ENCODE assay signal across 7 mouse cellular contexts in genomic region chr1:169530876-169531701, GRCm38 (mm10). TPM values are rescaled to one million over a fixed set of nuclear protein-coding genes. Genes with fewer than 3 reads are reported as not detected.
DNase-seq lines count a peak whose midpoint lies in the region; ATAC-seq lines count a peak whose summit lies in the region.

TSS of gene Nuf2 (minus strand) at chr1:169531464.

- intact Hi-C loops in left cerebral cortex, postnatal 36 days (cut with DNase I) = loop anchor here (5.0 to 10.0 kb wide), 4 partner anchors 121 to 604 kb away; partner anchors contain the start of gene Rgs4

- H3K27ac ChIP-seq in intestine, embryonic 16.5 days (ENCODE audit: low read length) = peak within 1 kb of the TSS; percentile 84
- H3K27ac ChIP-seq in midbrain, embryonic 11.5 days (ENCODE audit: low read depth, low read length) = no peak within 1 kb of the TSS

- under 1% methylated on average over 39 of the region's 39 CpGs for WGBS in intestine, embryonic 16.5 days
- WGBS in midbrain, embryonic 11.5 days = under 1% methylated on average over 39 of the region's 39 CpGs

- peaks cover 4% of the 10 kb centered on the region; the same call in 1 of the 2 replicates for H3K4me1 ChIP-seq in intestine, embryonic 16.5 days (ENCODE audit: control insufficient read depth, insufficient read depth, low read length)
- H3K4me1 ChIP-seq in midbrain, embryonic 11.5 days (ENCODE audit: control insufficient read depth, insufficient read depth, low read length) = peaks cover 6% of the 10 kb centered on the region

- no peaks in the 10 kb centered on the region for H3K9me3 ChIP-seq in intestine, embryonic 16.5 days (ENCODE audit: control insufficient read depth, low read length)
- H3K9me3 ChIP-seq in midbrain, embryonic 11.5 days (ENCODE audit: control insufficient read depth, low read length) = no peaks in the 10 kb centered on the region

- peak within 1 kb of the TSS; percentile 61 for H3K4me3 ChIP-seq in intestine, embryonic 16.5 days (ENCODE audit: low read length)
- peak within 1 kb of the TSS; percentile 67 for H3K4me3 ChIP-seq in midbrain, embryonic 11.5 days (ENCODE audit: low read depth, low read length)

- peak within 1 kb of the TSS; percentile 60 for H3K4me2 ChIP-seq in intestine, embryonic 16.5 days (ENCODE audit: low read depth, low read length)
- peak within 1 kb of the TSS; percentile 77 for H3K4me2 ChIP-seq in midbrain, embryonic 11.5 days

- H3K9ac ChIP-seq in intestine, embryonic 16.5 days (ENCODE audit: low read depth, low read length) = peak within 1 kb of the TSS; percentile 68
- H3K9ac ChIP-seq in midbrain, embryonic 11.5 days (ENCODE audit: low read length) = peak within 1 kb of the TSS; percentile 74

- H3K27me3 ChIP-seq in intestine, embryonic 16.5 days (replicated peaks; ENCODE audit: control insufficient read depth, insufficient read depth, low read length) = no peaks in the 10 kb centered on the region
- H3K27me3 ChIP-seq in midbrain, embryonic 11.5 days (ENCODE audit: control insufficient read depth, insufficient read depth, low read length) = no peaks in the 10 kb centered on the region

- no peaks in the 10 kb centered on the region for H3K36me3 ChIP-seq in intestine, embryonic 16.5 days (ENCODE audit: control insufficient read depth, insufficient read depth, low read length)
- H3K36me3 ChIP-seq in midbrain, embryonic 11.5 days (ENCODE audit: control insufficient read depth, insufficient read depth, low read length) = peaks cover 2% of the 10 kb centered on the region; the same call in 1 of the 2 replicates

- ATAC-seq in intestine, embryonic 16.5 days = peak; percentile 99
- ATAC-seq in midbrain, embryonic 11.5 days (ENCODE audit: low FRiP score) = peak; percentile 98

- DNase-seq in adrenal gland, adult 8-10 months = peak; percentile 97
- peak; percentile 99 for DNase-seq in embryo, embryonic 9.5 days (ENCODE audit: extremely low spot score)
- peak; percentile 92 to 97 for DNase-seq in gastrocnemius, postnatal 4 days (ENCODE audit: low spot score in 2 of 2)
- peak; percentile 98 for DNase-seq in left cerebral cortex, postnatal 36 days (ENCODE audit: low spot score in 2 of 2)
- peak; percentile 100 for DNase-seq in midbrain, embryonic 11.5 days (ENCODE audit: low spot score, missing footprints)
- DNase-seq in skeletal muscle tissue, adult 2 months (ENCODE audit: low read depth, low spot score) = peak; percentile 97

RNA-seq across cellular contexts. Expression of gene Nuf2, which starts in this region (rescaled TPM):
- total RNA-seq in adrenal gland, adult 8-10 months (2022) = 1 to 10 TPM in 2 of 4 experiments, under 1 TPM in 2; 0.49 to 3.0 (median 0.94) TPM
- 10 to 100 TPM; 15.4 to 17.9 TPM for total RNA-seq in gastrocnemius, postnatal 4 days (2021)
- polyA plus RNA-seq in intestine, embryonic 16.5 days (2015; fragmentation: Nextera tagmentation; extraction: Ambion mirVana) = 31.5 and 39.3 TPM in 2 replicates
- total RNA-seq in left cerebral cortex, postnatal 36 days (2021) = 1 to 10 TPM; 1.4 to 1.6 TPM
- 100 and 107 TPM in 2 replicates for polyA plus RNA-seq in midbrain, embryonic 11.5 days (2014; fragmentation: Nextera tagmentation; extraction: Ambion mirVana)

Comparison
In these comparisons a context has a peak if more than half of its experiments do, and no peak if none do; other contexts are left out.
1. RNA of gene Nuf2 (total RNA-seq): 15.4 to 17.9 TPM in gastrocnemius, postnatal 4 days; 1.4 to 1.6 TPM in left cerebral cortex, postnatal 36 days and 0.49 to 3.0 TPM in adrenal gland, adult 8-10 months; every median in the first group is over 4 times any median in the second.
2. Peak in every context shown above with its lines, with median percentiles within 50 percentile points of each other: DNase-seq.